Mouse (Mus musculus): ENCODE results near the gene Dhh. TPM values are rescaled to one million over a fixed set of nuclear protein-coding genes. Genes with fewer than 3 reads are reported as not detected.
A peak's percentile ranks its signal among the peaks of the same experiment; 100 is the strongest.

Gene Dhh
- total RNA-seq, 1 experiment from 2014 or later: 3.5 TPM

- peak; percentile 57 for DNase-seq
Observed at GRCm38 (mm10) chr15:98850668-98851067, 47.7 kb downstream of the Dhh start.

GRCm38 (mm10) chr15:98849956-98850600, 48.3 kb downstream of the Dhh start:
- DNase-seq: no peak

GRCm38 (mm10) chr15:98849165-98849564, 49.2 kb downstream of the Dhh start:
- no peak for DNase-seq

GRCm38 (mm10) chr15:98846140-98846539, 52.2 kb downstream of the Dhh start:
- no peak for DNase-seq

DNA sequence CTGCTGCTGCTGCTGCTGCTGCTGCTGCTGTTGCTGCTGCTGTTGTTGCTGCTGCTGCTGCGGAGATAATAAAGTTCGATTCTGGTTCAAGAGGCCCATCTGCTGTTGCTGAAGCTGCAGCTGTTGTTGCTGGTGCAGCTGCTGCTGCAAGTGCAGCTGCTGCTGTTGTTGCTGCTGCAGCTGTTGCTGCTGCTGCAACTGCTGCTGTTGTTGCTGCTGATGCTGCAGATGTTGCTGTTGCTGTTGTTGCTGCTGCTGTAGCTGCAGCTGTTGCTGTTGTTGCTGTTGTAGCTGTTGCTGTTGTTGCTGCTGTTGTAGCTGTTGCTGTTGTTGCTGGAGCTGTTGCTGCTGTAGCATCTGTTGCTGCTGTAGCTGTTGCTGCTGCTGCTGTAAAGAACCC, 53.2 kb downstream of the Dhh start:
- DNase-seq: no peak

- DNase-seq: no peak
Observed at GRCm38 (mm10) chr15:98843595-98844223, 54.6 kb downstream of the Dhh start.

Other genes starting within 250 kb of the Dhh start
- 85.2 and 87.5 TPM in 2 replicates for gene Ddx23, start 235.6 kb downstream of the Dhh start, total RNA-seq (2021)
- gene Rnd1, start 221.1 kb downstream of the Dhh start, total RNA-seq (2021): 2.1 and 3.6 TPM in 2 replicates
- 0.96 and 0.98 TPM in 2 replicates for gene Ccdc65, start 190.3 kb downstream of the Dhh start, total RNA-seq (2021)
- gene Fkbp11, start 170.3 kb downstream of the Dhh start, total RNA-seq (2021): 7.2 and 7.7 TPM in 2 replicates
- gene Arf3, start 135.3 kb downstream of the Dhh start, total RNA-seq (2021): 98.5 and 104 TPM in 2 replicates
- 0.48 and 0.79 TPM in 2 replicates for gene Wnt10b, start 120.4 kb downstream of the Dhh start, total RNA-seq (2021)
- gene Wnt1, start 108.7 kb downstream of the Dhh start, total RNA-seq (2021): not detected in 2 replicates
- gene Ddn, start 89.0 kb downstream of the Dhh start, total RNA-seq (2021): 0.11 TPM in 1 of 2 replicates, not detected in the other
- gene Prkag1, start 67.0 kb downstream of the Dhh start, total RNA-seq (2021): 59.1 and 62.5 TPM in 2 replicates
- gene Kmt2d, start 27.3 kb downstream of the Dhh start, total RNA-seq (2021): 64.0 and 66.6 TPM in 2 replicates
- gene Rhebl1, start 4.0 kb downstream of the Dhh start, total RNA-seq (2021): 3.0 and 3.6 TPM in 2 replicates
- gene Lmbr1l, start 19.7 kb upstream of the Dhh start, total RNA-seq (2021): 21.4 and 26.3 TPM in 2 replicates
- gene Tuba1b, start 36.0 kb upstream of the Dhh start, total RNA-seq (2021): 337 and 342 TPM in 2 replicates
- not detected in 2 replicates for gene Gm49450, start 55.0 kb upstream of the Dhh start, total RNA-seq (2021)
- gene Tuba1a, start 55.2 kb upstream of the Dhh start, total RNA-seq (2021): 124 and 185 TPM in 2 replicates
- gene Tuba1c, start 131.4 kb upstream of the Dhh start, total RNA-seq (2021): 200 and 223 TPM in 2 replicates
- gene Prph, start 156.6 kb upstream of the Dhh start, total RNA-seq (2021): 6.5 and 25.2 TPM in 2 replicates
- gene Troap, start 176.0 kb upstream of the Dhh start, total RNA-seq (2021): 6.3 and 6.9 TPM in 2 replicates
- not detected in 2 replicates for gene C1ql4, start 189.3 kb upstream of the Dhh start, total RNA-seq (2021)
- 7.1 and 13.9 TPM in 2 replicates for gene Dnajc22, start 194.6 kb upstream of the Dhh start, total RNA-seq (2021)
- 18.5 and 19.9 TPM in 2 replicates for gene Spats2, start 227.4 kb upstream of the Dhh start, total RNA-seq (2021)